Mouse (Mus musculus) ES-E14 (cell line): ENCODE results near the gene Ttyh2. TPM values are rescaled to one million over a fixed set of nuclear protein-coding genes. Genes with fewer than 3 reads are reported as not detected.

Source experiments
- DNase-seq: peaks from one replicate; pipeline ENCODE4 v3.0.0-alpha.2; 2013; ENCODE audit warnings: low read depth, low spot score
- H3K27ac ChIP-seq: 2 replicates; pipeline ENCODE4 v1.5.1; 2012; ENCODE audit warnings: low read depth, mild to moderate bottlenecking, low read length, moderate library complexity, mixed read lengths; ENCODE audit not compliant: poor library complexity, insufficient read depth, severe bottlenecking
- H3K36me3 ChIP-seq: 2 replicates; pipeline ENCODE4 v1.6.1; 2012; ENCODE audit warnings: mild to moderate bottlenecking, low read length, moderate library complexity, mixed read lengths; ENCODE audit not compliant: control insufficient read depth, poor library complexity, insufficient read depth, severe bottlenecking
- H3K4me1 ChIP-seq, 2 experiments: fragments of 150-350 bp in 1 of 2; sonication (generic) in 1 of 2; 2 replicates each; pipeline ENCODE4 v1.6.1; 2012; ENCODE audit warnings: low read length in 2 of 2, mild to moderate bottlenecking in 1 of 2, mixed read lengths in 1 of 2; ENCODE audit not compliant: control insufficient read depth in 2 of 2, insufficient read depth in 2 of 2, poor library complexity in 1 of 2
- H3K4me3 ChIP-seq, 2 experiments: fragments of 150-350 bp in 1 of 2; sonication (generic) in 1 of 2; 2 replicates each; pipeline ENCODE4 v1.5.1; 2012; ENCODE audit warnings: low read length in 2 of 2, low read depth in 1 of 2, mild to moderate bottlenecking in 1 of 2, mixed read lengths in 1 of 2; ENCODE audit not compliant: insufficient read depth in 1 of 2, poor library complexity in 1 of 2, severe bottlenecking in 1 of 2
- H3K9ac ChIP-seq: 2 replicates; pipeline ENCODE4 v1.6.1; 2012; ENCODE audit warnings: low read depth, mild to moderate bottlenecking, low read length, mixed read lengths; ENCODE audit not compliant: poor library complexity, insufficient read depth, severe bottlenecking
- H3K9me3 ChIP-seq: fragments of 150-350 bp; sonication (generic); 2 replicates; pipeline ENCODE4 v1.6.1; 2012; ENCODE audit warnings: low read depth, mild to moderate bottlenecking, low read length; ENCODE audit not compliant: control insufficient read depth, insufficient read depth
- CHD2 ChIP-seq: IDR thresholded peaks from 2 replicates; pipeline ENCODE4 v1.6.1; 2014; ENCODE audit warnings: mild to moderate bottlenecking, low read depth, low read length, inconsistent platforms
- HCFC1 ChIP-seq: IDR thresholded peaks from 2 replicates; pipeline ENCODE4 v1.6.1; 2012; ENCODE audit warnings: low read length, inconsistent platforms, borderline replicate concordance; ENCODE audit not compliant: insufficient read depth
- MAFK ChIP-seq: IDR thresholded peaks from 2 replicates; pipeline ENCODE4 v1.6.1; 2014; ENCODE audit warnings: mild to moderate bottlenecking, low read depth, low read length, inconsistent platforms; ENCODE audit not compliant: insufficient read depth
- ZC3H11A ChIP-seq: IDR thresholded peaks from 2 replicates; pipeline ENCODE4 v1.6.1; 2012; ENCODE audit warnings: low read depth, mild to moderate bottlenecking, inconsistent platforms, low read length, borderline replicate concordance
- ZNF384 ChIP-seq: IDR thresholded peaks from 2 replicates; pipeline ENCODE4 v1.6.1; 2012; ENCODE audit warnings: low read depth, low read length, inconsistent platforms
- in situ Hi-C, 2 experiments: fragments of 600-800 bp; cut with MboI; formaldehyde crosslinking; loops; one replicate each; pipeline ENCODE4 v1.15.1; 2025; ENCODE audit warnings: low sequenced_read_pairs in 2 of 2, inconsistent platforms in 1 of 2; ENCODE audit not compliant: unreplicated experiment in 2 of 2
- total RNA-seq: library from RNA; depleted of rRNA; stranded (reverse); fragments of 300-350 nt; gene quantifications from 2 replicates; pipeline ENCODE4 v1.2.3, GENCODE M21; 2012

Gene Ttyh2
- total RNA-seq, 1 experiment, result 16.7 TPM

DNA sequence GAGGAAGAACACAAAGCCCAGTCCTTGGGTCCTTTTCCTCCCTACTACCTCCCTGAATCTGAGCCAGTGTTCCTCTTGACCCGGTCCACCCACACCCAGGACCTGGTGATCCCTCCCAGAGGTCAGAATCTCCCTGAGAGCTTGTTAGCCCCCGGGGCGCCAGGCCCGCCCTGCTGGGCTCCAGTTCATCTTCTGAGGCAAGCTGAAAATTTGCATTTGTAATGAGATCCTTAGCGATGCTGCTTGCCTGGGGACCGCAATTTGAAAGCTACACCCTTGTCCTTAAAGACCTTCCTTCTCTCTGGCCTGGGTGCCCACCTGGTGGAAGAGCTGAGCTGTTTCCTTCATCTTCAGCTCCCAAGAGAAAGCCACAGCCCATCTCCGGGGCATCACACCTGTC, 17.4 kb downstream of the Ttyh2 start:
- H3K9ac ChIP-seq, result no peak overlapping the region
- H3K4me1 ChIP-seq, result peaks cover 5 to 31% of the 10 kb centered on the region in 2 experiments
- peak overlapping the region; percentile 72; the same call in 1 of the 2 replicates for H3K27ac ChIP-seq
- peaks cover 4% of the 10 kb centered on the region; the same call in 1 of the 2 replicates for H3K36me3 ChIP-seq
- no peak for DNase-seq
- TF ChIP-seq MAFK (no peak), HCFC1 (no peak), ZC3H11A (no peak), CHD2 (no peak), ZNF384 (no peak)
- H3K4me3 ChIP-seq, result no peak overlapping the region
- H3K9me3 ChIP-seq, result no peaks in the 10 kb centered on the region
- in situ Hi-C loops, result no loop called here

- DNase-seq, result no peak
- Histone ChIP-seq H3K9ac (no peak overlapping the region), H3K9me3 (no peaks in the 10 kb centered on the region), H3K27ac (no peak overlapping the region; the same call in 1 of the 2 replicates), H3K4me3 (no peak overlapping the region), H3K4me1 (peaks cover 5 to 31% of the 10 kb centered on the region in 2 experiments), H3K36me3 (peaks cover 4% of the 10 kb centered on the region; the same call in 1 of the 2 replicates)
- in situ Hi-C loops, result no loop called here
- TF ChIP-seq CHD2, result no peak
- TF ChIP-seq ZC3H11A, result no peak
- no peak for TF ChIP-seq MAFK
- no peak for TF ChIP-seq HCFC1
- TF ChIP-seq ZNF384, result no peak
Observed at GRCm38 (mm10) chr11:114693456-114693855, 18.2 kb downstream of the Ttyh2 start.

GRCm38 (mm10) chr11:114694451-114694850, 19.2 kb downstream of the Ttyh2 start:
- in situ Hi-C loops, result no loop called here
- Histone ChIP-seq H3K9me3 (no peaks in the 10 kb centered on the region), H3K4me3 (no peak overlapping the region), H3K27ac (no peak overlapping the region), H3K9ac (no peak overlapping the region), H3K4me1 (peaks cover 5 to 31% of the 10 kb centered on the region in 2 experiments), H3K36me3 (peaks cover 4% of the 10 kb centered on the region; the same call in 1 of the 2 replicates)
- TF ChIP-seq ZNF384 (no peak), HCFC1 (no peak), MAFK (no peak), ZC3H11A (no peak), CHD2 (no peak)
- no peak for DNase-seq

DNA sequence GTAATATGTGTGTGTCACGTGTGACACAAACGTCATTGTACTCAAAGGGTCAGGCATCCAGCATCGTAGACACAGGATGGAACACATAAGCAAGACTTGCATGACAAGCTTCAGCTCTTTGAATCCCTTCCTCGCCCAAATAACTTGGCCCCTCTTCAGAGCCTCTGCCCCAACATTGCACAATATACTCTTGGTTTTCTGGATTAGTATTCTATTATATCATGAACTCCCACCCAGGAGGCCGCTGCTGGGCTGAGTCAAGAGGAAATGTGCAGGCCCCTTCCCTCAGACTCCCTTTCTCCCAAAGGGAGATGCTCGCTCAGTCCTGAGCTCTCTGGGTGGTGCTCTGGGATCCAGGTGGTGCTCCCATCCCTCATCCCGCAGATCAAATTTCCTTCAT, 23.3 kb downstream of the Ttyh2 start:
- peaks cover 2% of the 10 kb centered on the region; the same call in 1 of the 2 replicates for H3K36me3 ChIP-seq
- in situ Hi-C loops, result no loop called here
- no peak overlapping the region for H3K27ac ChIP-seq
- H3K4me1 ChIP-seq, result peaks cover 2 to 9% of the 10 kb centered on the region in 2 experiments; a peak in 2 of 4 replicates
- H3K4me3 ChIP-seq, result no peak overlapping the region
- no peak for DNase-seq
- TF ChIP-seq ZNF384, result no peak
- no peak for TF ChIP-seq ZC3H11A
- TF ChIP-seq CHD2, result no peak
- TF ChIP-seq HCFC1, result no peak
- no peak overlapping the region for H3K9ac ChIP-seq
- no peaks in the 10 kb centered on the region for H3K9me3 ChIP-seq

- H3K27ac ChIP-seq, result no peak overlapping the region
- no peak for DNase-seq
- no peaks in the 10 kb centered on the region for H3K9me3 ChIP-seq
- H3K9ac ChIP-seq, result no peak overlapping the region
- no peak overlapping the region for H3K4me3 ChIP-seq
- TF ChIP-seq CHD2 (no peak), HCFC1 (no peak), ZNF384 (no peak), ZC3H11A (no peak), MAFK (no peak)
- peaks cover 0 to 6% of the 10 kb centered on the region in 2 experiments; a peak in 1 of 4 replicates for H3K4me1 ChIP-seq
- H3K36me3 ChIP-seq, result peaks cover 2% of the 10 kb centered on the region; the same call in 1 of the 2 replicates
- in situ Hi-C loops, result no loop called here
Observed at GRCm38 (mm10) chr11:114699511-114699910, 24.3 kb downstream of the Ttyh2 start.
